Mouse (Mus musculus): ENCODE measurements around the gene Apof. TPM values are rescaled to one million over a fixed set of nuclear protein-coding genes. Genes with fewer than 3 reads are reported as not detected.
A peak's percentile ranks its signal among the peaks of the same experiment; 100 is the strongest.
"Not testable (repeated sequence)": the region's sequence is repeated elsewhere in the genome, so short reads cannot be mapped to it uniquely, and the experiment has no call there.

Apof gene
- total RNA-seq, 2 experiments from 2014 or later, result 13.3 to 76.4 TPM

DNA sequence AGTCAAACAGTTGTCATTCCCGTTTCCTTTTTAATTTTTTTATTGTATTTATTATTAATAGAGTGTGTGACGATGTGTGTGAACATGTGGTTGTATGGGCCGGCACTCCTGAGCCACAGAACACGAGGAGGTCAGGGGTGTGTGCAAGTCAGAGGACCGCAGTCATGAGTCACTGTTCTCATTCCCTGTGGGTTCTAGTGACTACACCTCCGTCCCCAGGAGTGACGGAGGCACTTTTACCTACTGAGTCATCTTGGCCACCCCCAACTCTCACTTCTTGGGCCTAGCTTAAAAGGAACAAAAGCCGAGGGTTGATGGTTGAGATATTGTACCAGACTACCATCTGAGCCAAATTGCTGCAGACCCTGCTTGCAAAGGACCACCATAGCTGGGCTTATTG lies 12.1 kb upstream of the Apof start:
- DNase-seq (ENCODE audit: low spot score in 2 of 2), result no peak

- no peak for DNase-seq (ENCODE audit: low spot score in 2 of 2)
Observed at GRCm38 (mm10) chr10:128258953-128259352, 9.5 kb upstream of the Apof start.

DNA sequence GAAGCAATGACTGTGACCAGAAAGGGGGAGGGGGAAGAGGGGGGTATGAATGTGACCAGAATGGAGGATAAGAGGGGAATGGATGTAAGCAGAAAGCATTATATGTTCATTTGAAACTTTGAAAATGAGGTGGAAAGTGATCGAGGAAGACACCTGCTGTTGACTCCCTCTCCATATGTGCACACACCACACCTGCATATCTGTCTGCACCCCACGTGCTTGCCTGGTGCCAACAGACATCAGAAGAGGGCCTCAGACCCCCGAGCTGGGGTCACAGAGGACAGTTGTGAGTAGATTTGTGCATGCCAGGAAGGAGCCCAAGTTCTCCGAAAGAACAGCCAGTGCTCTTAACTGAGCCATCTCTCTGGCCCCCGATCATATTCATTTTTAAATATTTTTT lies 8.5 kb upstream of the Apof start:
- DNase-seq (ENCODE audit: low spot score in 2 of 2), result no peak

DNA sequence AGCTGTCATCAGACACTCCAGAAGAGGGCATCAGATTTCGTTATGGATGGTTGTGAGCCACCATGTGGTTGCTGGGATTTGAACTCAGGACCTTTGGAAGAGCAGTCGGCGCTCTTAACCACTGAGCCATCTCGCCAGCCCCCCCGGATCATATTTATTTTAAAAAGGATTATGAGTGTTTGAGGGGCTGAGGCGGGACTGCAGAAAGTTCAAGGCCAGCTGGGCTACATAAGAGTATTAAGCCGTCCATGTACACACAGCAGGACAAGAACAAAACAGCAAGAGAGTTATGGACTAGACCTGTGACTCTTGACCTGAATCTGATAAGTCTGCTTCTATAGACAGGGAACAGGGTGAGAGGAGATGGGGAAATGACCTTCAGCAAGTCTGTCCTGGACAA lies 8.1 kb upstream of the Apof start:
- not testable (repeated sequence) for DNase-seq (ENCODE audit: low spot score in 2 of 2)

GRCm38 (mm10) chr10:128262300-128262699 lies 6.2 kb upstream of the Apof start:
- no peak for DNase-seq (ENCODE audit: low spot score in 2 of 2)

GRCm38 (mm10) chr10:128263393-128264310 lies 4.8 kb upstream of the Apof start:
- no peak for DNase-seq (ENCODE audit: low spot score in 2 of 2)

DNA sequence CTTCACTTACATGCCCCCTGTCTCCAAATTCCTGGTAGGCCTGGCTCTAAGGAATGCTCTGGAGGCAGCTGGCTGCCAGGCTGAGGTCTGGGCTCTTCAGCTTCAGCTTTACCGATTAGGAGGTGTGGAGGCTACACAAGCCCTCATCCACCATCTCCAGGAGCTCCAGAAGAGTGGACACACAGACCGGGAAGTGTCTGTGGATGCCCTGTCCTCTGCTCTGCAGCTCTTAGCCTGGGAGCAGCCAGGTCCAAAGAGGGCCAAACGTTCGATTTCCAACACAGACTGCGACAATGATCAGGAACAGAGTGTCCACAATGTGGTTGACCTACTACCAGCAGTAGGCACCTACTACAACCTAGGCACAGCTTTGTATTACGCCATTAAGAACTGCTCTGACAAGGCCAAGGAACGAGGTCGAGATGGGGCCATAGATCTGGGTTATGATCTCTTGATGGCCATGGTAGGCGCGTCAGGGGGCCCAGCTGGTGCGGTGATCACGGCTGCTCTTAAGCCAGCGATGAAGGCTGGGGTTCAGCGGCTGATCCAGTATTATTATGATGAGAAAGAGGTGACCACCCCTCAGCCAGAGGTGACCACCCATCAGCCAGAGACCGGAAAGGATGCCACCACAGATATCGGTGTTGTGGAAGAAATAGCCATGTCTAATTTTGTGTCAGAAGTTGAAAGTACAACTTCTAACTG lies 887 bp downstream of the Apof start:
- no peak for DNase-seq (ENCODE audit: low spot score in 2 of 2)

DNA sequence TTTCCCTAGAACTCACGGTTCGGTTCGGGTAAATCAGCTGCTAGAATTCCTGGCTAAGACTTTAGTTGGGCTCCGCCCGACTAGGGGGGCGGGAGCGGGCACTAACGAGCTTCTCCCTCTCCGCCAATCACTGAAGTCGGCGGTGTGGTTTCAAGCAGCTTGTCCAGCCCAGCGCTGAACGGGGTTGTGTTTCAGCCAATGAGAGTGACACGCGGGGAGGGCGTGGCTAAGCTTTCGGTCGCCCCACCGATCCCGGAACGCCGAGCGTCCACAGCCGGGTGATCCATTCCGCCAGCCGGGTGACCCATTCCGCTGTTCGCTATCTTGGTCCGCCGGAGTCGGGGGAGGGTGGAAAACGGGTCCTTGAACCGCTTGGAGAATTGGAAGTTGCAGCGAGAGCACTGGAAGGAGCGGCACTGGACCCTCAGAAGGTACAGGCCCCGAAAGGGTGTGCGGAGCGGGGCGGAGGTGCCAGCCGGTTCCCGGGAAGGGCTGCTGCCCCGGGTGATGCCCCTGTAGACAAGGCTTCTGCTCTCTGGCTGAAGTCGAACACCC lies 1.9 kb downstream of the Apof start, which contains the start of gene Stat2:
Stat2 (plus strand) TSS at position 273 of the 555 bp plus-strand sequence.
- DNase-seq (ENCODE audit: low spot score in 2 of 2), result peak; percentile 77 to 95

GRCm38 (mm10) chr10:128270866-128271265 lies 2.4 kb downstream of the Apof start:
- DNase-seq (ENCODE audit: low spot score in 2 of 2), result no peak

DNA sequence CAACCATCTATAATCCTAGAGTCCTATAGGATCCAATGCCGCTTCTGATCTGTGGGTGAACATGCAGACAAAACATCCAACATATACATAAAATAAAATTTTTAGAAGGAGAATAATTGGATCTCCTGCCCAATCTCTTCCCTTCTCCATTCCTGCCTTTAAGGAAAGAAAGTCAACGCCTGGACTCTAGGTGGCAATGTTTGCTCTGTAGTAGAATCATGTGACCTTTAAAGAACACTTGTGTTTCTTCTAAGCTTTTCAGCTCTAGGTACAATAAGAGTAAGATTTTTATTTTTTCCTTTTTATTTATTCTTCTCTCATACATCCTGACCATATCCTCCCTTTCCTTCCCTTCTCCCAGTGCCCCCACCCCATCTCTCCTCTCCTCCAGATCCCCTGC lies 3.4 kb downstream of the Apof start:
- DNase-seq (ENCODE audit: low spot score in 2 of 2), result no peak

DNA sequence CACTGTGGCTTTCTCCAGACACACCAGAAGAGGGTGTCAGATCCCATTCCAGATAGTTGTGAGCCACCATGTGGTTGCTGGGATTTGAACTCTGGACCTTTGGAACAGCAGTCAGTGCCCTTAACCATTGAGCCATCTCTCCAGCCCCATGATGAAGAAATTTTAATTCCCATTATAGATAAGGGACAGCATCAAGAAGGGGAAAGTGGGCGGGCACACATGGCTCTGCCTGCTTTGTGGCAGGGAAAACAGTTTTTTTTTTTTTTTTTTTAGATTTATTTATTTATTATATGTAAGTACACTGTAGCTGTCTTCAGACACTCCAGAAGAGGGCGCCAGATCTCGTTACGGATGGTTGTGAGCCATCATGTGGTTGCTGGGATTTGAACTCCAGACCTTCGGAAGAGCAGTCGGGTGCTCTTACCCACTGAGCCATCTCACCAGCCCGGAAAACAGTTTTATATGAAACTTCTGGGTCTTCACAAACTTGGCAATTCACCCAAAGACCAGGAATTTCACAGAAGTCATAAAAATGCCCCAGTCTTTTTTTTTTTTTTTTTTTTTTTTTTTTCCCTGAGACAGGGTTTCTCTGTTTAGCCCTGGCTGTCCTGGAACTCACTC lies 4.5 kb downstream of the Apof start:
- not testable (repeated sequence) for DNase-seq (ENCODE audit: low spot score in 2 of 2)

DNA sequence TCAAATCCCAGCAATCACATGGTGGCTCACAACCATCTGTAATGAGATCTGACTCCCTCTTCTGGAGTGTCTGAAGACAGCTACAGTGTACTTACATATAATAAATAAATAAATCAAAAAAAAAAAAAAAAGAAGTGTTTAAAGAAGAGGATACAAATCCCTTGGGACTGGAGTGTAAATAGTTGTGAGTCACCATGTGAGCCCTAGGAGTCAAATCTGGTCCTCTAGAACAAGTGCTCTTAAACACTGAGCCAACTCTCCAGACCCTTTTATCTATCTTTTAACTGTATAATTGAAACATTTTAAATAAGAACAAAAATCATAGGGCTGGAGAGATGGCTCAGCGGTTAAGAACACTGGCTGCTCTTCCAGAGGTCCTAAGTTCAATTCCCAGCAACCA lies 6.9 kb downstream of the Apof start:
- DNase-seq (ENCODE audit: low spot score in 2 of 2), result not testable (repeated sequence)

GRCm38 (mm10) chr10:128278158-128278557 lies 9.7 kb downstream of the Apof start:
- no peak for DNase-seq (ENCODE audit: low spot score in 2 of 2)

GRCm38 (mm10) chr10:128280943-128281342 lies 12.5 kb downstream of the Apof start:
- no peak for DNase-seq (ENCODE audit: low spot score in 2 of 2)

GRCm38 (mm10) chr10:128281682-128282081 lies 13.2 kb downstream of the Apof start:
- DNase-seq (ENCODE audit: low spot score in 2 of 2), result no peak

GRCm38 (mm10) chr10:128282886-128283450 lies 14.5 kb downstream of the Apof start:
- no peak for DNase-seq (ENCODE audit: low spot score in 2 of 2)

- peak; percentile 45 to 53 for DNase-seq (ENCODE audit: low spot score in 2 of 2)
Observed at GRCm38 (mm10) chr10:128283604-128284579, 15.4 kb downstream of the Apof start.

DNA sequence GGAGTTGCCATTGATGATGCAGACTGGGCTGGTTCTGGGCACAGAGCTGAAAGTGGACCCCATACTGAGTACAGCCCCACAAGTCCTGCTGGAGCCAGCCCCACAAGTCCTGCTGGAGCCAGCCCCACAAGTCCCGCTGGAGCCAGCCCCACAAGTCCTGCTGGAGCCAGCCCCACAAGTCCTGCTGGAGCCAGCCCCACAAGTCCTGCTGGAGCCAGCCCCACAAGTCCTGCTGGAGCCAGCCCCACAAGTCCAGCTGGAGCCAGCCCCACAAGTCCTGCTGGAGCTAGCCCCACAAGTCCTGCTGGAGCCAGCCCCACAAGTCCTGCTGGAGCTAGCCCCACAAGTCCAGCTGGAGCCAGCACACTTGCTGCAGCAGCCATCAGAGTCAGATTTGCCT lies 22.1 kb downstream of the Apof start:
- not testable (repeated sequence) for DNase-seq (ENCODE audit: low spot score in 2 of 2)

- no peak for DNase-seq (ENCODE audit: low spot score in 2 of 2)
Observed at GRCm38 (mm10) chr10:128296370-128297090, 28.1 kb downstream of the Apof start.

All from adrenal gland, postnatal 4 days (tissue).